Mouse (Mus musculus): ENCODE measurements around the gene Gm10320. TPM values are rescaled to one million over a fixed set of nuclear protein-coding genes. Genes with fewer than 3 reads are reported as not detected.

Gene Gm10320
- polyA plus RNA-seq, 1 experiment: not detected

DNA sequence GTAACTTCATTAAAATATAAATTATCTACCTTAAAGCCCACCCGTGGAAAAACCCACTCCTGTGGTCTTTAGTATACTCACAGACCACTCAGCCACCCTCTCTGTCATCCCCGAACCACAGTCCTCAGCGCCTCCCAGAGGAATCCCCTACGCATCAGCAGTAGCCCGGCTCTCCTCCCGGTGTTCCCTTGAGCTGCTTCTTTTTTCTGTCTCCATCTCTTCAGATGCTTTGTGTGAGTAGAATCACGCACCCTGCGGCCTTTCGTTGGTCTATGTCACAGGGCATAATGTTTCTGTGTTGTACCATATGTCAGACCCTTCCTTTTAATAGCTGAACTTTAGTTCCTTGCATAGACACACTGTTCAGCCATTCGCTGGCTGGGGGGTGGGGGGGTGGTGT is 36.2 kb downstream of the Gm10320 start:
- H3K27ac ChIP-seq (replicated peaks; ENCODE audit: low read depth, low read length): no peak overlapping the region
- no peaks in the 10 kb centered on the region for H3K4me1 ChIP-seq (ENCODE audit: control insufficient read depth, insufficient read depth, insufficient read length, low read length)
- no peak overlapping the region for H3K4me3 ChIP-seq (ENCODE audit: insufficient read depth, low read depth, low read length)

DNA sequence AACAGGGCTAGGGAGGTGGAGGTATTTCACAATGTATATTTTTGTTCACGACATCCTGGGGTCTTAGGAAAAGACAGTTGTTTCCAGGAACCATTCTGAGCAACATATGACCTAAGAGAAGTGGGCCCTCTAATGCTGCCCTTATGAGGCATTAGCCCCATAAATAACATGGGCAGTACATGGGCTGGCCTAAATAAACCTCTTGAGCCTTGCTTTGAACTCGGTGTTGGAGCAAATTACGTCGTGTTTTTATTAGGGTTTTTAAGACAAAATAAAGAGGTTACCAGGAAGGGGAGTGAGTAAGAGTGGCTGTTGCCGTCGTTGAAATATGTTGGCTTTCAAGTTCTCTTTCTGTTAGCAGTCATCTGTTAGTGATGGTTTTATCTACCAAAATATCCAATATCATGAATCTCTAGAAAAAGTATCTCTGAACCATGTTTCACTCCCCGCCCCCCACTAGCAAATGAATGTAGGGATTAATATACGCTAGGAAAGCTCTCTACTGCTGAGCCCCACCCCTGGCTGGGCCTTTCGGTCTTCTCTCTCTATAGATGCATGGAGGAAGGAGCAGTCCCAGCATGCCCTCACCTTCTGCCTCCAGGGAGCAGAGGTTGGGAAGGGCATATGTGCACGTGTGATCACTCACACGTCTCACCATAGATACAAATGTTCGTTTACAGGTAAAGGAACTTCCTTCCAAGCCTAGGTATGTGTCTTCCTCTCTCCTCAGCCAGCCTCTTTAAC is 37.4 kb downstream of the Gm10320 start:
- Histone ChIP-seq H3K4me1 (ENCODE audit: control insufficient read depth, insufficient read depth, insufficient read length, low read length) (no peaks in the 10 kb centered on the region), H3K27ac (replicated peaks; ENCODE audit: low read depth, low read length) (no peak overlapping the region)

DNA sequence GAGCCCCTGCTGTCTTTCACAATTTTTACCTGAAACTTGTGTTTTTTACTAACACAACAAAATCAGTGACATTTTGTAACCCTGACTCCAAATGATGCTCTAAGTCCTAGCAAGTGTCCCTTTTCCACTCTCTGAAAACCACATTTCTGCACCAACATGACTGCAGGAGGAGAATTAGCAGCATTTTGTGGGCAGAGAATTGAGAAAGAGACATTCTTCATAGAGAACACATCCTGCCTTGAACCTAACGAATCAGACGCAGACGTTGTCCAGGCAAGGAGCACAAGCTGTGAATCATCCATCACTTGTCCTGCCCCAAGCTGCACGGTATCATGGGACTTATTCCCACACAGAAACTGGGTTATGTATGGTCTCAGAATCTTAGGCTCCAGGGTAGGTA is 38.7 kb downstream of the Gm10320 start:
- H3K4me1 ChIP-seq (ENCODE audit: control insufficient read depth, insufficient read depth, insufficient read length, low read length): no peaks in the 10 kb centered on the region
- no peak overlapping the region for H3K27ac ChIP-seq (replicated peaks; ENCODE audit: low read depth, low read length)
- H3K4me3 ChIP-seq (ENCODE audit: insufficient read depth, low read depth, low read length): no peak overlapping the region

More for the DNA sequence above, 37.4 kb downstream of the Gm10320 start:
- no peak overlapping the region for H3K4me3 ChIP-seq (ENCODE audit: insufficient read depth, low read depth, low read length)

DNA sequence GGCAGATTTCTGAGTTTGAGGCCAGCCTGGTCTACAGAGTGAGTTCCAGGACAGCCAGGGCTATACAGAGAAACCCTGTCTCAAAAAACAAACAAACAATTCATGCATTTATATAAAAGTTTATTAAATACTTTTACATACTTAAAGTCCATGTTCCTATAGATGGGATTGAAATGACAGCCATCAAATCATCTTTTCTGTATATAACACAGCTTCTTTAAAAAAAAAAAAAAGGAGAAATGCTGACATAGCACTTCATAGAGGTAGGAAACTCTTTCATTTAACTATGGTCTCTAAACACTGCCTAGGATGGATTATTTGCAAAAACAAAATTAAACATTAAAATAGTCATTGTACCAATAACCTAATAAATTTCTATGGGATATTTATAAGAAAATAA is 43.1 kb downstream of the Gm10320 start:
- no peaks in the 10 kb centered on the region for H3K4me1 ChIP-seq (ENCODE audit: control insufficient read depth, insufficient read depth, insufficient read length, low read length)
- no peak overlapping the region for H3K27ac ChIP-seq (replicated peaks; ENCODE audit: low read depth, low read length)
- no peak overlapping the region for H3K4me3 ChIP-seq (ENCODE audit: insufficient read depth, low read depth, low read length)

DNA sequence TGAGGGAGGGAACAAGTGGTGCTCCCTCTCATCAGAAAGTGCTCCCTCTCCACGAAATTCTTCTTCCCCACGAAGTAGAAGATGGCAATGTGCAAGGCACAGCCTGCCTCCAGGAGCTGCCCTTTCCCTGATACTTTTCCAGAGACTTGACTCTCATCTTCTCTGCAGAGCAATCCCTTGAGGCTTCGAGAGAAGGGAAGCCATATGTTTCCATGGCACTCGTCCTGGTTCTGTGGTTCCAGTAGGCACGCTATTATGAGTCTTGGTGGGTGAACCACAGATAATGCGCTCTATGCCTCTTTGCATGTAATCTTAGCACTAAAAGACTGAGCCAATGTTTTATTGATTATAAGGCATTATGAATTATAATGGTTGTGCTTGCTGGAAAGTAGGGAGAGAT is 44.1 kb downstream of the Gm10320 start:
- Histone ChIP-seq H3K27ac (replicated peaks; ENCODE audit: low read depth, low read length) (no peak overlapping the region), H3K4me1 (ENCODE audit: control insufficient read depth, insufficient read depth, insufficient read length, low read length) (no peaks in the 10 kb centered on the region), H3K4me3 (ENCODE audit: insufficient read depth, low read depth, low read length) (no peak overlapping the region)

DNA sequence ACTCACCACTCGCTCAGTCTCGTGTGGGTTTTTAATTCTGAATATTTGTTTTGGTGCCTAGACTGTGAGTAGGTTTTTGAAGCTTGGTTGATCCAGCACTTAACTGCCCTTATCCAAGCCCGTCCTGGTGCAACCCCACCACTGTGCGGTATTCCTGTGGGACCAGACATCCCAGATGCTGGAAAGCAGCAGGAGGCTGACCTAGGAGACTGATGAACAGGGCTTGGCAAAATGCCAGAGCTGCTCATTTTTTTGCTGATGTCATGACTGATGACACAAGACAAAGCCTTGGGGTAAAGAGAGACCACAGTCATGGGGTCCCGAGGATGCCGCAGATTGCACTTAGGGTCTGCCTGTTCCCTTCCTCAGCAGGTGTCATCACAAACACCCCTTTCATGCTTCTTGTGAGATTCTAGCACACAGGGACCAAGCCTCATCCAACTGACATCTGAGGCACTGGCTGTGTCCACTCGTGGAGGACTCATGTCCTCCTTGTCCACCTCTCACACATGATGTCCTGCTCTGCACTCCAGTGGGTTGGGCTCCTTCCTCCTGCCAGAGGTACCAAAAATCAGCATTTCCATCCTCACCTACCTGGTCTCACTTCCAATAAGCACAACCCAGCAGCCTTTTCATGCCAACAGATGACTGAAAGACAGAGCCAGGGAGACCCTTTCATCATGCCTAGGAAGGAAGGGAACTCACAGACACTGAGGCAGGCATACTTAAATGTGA is 46.2 kb downstream of the Gm10320 start:
- no peaks in the 10 kb centered on the region for H3K4me1 ChIP-seq (ENCODE audit: control insufficient read depth, insufficient read depth, insufficient read length, low read length)
- no peak overlapping the region for H3K4me3 ChIP-seq (ENCODE audit: insufficient read depth, low read depth, low read length)
- H3K27ac ChIP-seq (replicated peaks; ENCODE audit: low read depth, low read length): no peak overlapping the region

DNA sequence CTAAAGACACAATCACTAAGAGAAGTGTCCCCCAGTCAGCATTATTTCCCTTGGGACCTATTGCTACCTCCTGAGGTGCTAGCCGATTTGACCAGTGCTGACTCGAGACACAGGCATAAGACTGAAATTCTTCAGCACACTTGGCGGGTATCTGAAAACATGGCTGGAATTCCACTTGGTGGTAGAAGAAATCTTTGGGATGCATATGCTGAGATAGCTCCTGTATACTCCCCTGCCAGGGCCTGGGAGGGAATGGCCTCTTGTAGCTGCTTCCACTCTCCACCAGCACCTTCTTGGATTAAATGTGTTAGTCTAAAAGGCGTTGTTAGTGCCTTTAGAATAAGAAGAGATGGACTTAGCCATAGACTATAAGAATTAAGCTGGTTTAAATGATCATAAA is 50.8 kb downstream of the Gm10320 start:
- Histone ChIP-seq H3K27ac (replicated peaks; ENCODE audit: low read depth, low read length) (no peak overlapping the region), H3K4me1 (ENCODE audit: control insufficient read depth, insufficient read depth, insufficient read length, low read length) (no peaks in the 10 kb centered on the region), H3K4me3 (ENCODE audit: insufficient read depth, low read depth, low read length) (no peak overlapping the region)

DNA sequence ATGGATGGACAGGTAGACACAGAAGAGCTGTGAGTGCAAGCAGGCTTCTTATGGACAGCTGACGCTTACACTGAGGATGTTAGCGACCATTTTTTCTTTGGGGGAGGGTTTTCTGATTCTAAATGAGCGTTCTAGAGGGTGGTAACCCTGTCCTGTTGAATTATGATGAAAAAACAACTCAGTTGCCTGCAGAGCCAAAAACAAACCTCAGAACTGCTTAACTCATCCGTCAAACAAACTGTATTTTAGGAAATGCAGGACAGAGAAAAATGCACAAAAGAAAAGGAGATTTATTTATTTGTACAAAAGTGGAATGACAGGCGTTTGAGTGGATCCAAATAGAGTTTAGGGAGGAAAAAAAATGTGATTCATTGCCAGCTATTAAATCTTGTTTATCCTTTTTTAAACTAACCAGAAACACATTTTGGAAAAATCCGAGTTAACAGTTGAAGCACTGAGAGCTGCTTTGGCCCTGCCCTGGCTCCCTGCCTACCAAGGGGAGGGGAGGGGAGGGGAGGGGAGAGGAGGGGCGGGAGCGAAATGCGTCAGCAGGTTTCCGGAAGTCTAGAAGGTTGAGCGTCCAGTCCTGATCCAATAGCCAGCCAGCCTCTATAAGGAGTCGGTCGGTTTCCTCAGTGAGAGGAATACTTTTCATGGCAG is 51.4 kb downstream of the Gm10320 start:
- H3K27ac ChIP-seq (replicated peaks; ENCODE audit: low read depth, low read length): no peak overlapping the region
- H3K4me1 ChIP-seq (ENCODE audit: control insufficient read depth, insufficient read depth, insufficient read length, low read length): no peaks in the 10 kb centered on the region
- no peak overlapping the region for H3K4me3 ChIP-seq (ENCODE audit: insufficient read depth, low read depth, low read length)

Other genes starting within 250 kb of the Gm10320 start
- 3.4 and 3.6 TPM in 2 replicates for gene Utp15, start 229.0 kb downstream of the Gm10320 start, polyA plus RNA-seq (2012; ENCODE audit: insufficient read depth, insufficient read length, missing spikeins)
- 4.0 and 7.9 TPM in 2 replicates for gene Ankra2, start 228.9 kb downstream of the Gm10320 start, polyA plus RNA-seq (2012; ENCODE audit: insufficient read depth, insufficient read length, missing spikeins)
- gene Gm21976, start 212.1 kb downstream of the Gm10320 start, polyA plus RNA-seq (2012; ENCODE audit: insufficient read depth, insufficient read length, missing spikeins): not detected in 2 replicates
- 246 and 281 TPM in 2 replicates for gene Btf3, start 175.0 kb downstream of the Gm10320 start, polyA plus RNA-seq (2012; ENCODE audit: insufficient read depth, insufficient read length, missing spikeins)
- not detected in 2 replicates for gene Foxd1, start 137.8 kb downstream of the Gm10320 start, polyA plus RNA-seq (2012; ENCODE audit: insufficient read depth, insufficient read length, missing spikeins)
- not detected in 2 replicates for gene Tmem174, start 145.4 kb upstream of the Gm10320 start, polyA plus RNA-seq (2012; ENCODE audit: insufficient read depth, insufficient read length, missing spikeins)
- 1.2 TPM in 1 of 2 replicates, not detected in the other for gene Tmem171, start 202.8 kb upstream of the Gm10320 start, polyA plus RNA-seq (2012; ENCODE audit: insufficient read depth, insufficient read length, missing spikeins)